Mouse (Mus musculus) mature B cell (primary cell): Measurements from ENCODE around the gene Krtap9-5.

Source experiments
- in situ Hi-C: fragments of 300-500 bp; cut with MboI; formaldehyde crosslinking; loops from 2 replicates; pipeline ENCODE4 v1.14.3; 2019

Krtap9-5 gene

GRCm38 (mm10) chr11:99948175-99948574 lies at the start of gene Krtap9-5:
Gene Krtap9-5 (plus strand): TSS chr11:99948475.
- in situ Hi-C loops, result no loop called here

- in situ Hi-C loops, result no loop called here
Measured at GRCm38 (mm10) chr11:99907620-99908019, 40.7 kb upstream of the Krtap9-5 start, which contains the start of gene Krtap31-1. Gene Krtap31-1 (plus strand): TSS chr11:99907920.

DNA sequence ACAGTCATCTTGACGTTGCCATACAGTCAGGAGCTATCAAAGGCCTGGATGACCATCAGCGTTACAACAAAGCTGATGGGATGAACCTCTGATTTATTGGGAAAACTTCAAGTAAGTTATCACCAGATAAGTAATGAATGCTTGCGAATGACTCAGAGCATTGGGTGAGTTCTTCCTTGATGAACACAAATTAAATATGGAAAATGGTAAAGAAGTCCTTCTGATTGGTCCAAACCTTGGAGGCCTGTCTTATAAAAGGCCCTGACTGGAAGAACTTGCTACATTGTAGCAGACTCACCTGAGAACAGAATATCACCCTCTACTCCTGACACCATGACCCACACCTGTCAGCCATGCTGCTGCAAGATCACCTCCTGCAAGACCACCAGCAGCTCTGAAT lies 33.8 kb upstream of the Krtap9-5 start, which contains the start of gene Gm11565:
Gene Gm11565, plus strand, starts transcription at position 301 of the 400 bp plus-strand sequence.
- in situ Hi-C loops, result no loop called here

- in situ Hi-C loops, result no loop called here
Measured at GRCm38 (mm10) chr11:99935991-99936390, 12.3 kb upstream of the Krtap9-5 start, which contains the start of gene Krtap31-2. Gene Krtap31-2 (plus strand): TSS chr11:99936291.

- in situ Hi-C loops, result no loop called here
Measured at GRCm38 (mm10) chr11:99937751-99938264, 10.5 kb upstream of the Krtap9-5 start.

- in situ Hi-C loops, result no loop called here
Measured at GRCm38 (mm10) chr11:99964213-99964612, 15.9 kb downstream of the Krtap9-5 start.

- in situ Hi-C loops, result no loop called here
Measured at GRCm38 (mm10) chr11:99965961-99966360, 17.7 kb downstream of the Krtap9-5 start.

DNA sequence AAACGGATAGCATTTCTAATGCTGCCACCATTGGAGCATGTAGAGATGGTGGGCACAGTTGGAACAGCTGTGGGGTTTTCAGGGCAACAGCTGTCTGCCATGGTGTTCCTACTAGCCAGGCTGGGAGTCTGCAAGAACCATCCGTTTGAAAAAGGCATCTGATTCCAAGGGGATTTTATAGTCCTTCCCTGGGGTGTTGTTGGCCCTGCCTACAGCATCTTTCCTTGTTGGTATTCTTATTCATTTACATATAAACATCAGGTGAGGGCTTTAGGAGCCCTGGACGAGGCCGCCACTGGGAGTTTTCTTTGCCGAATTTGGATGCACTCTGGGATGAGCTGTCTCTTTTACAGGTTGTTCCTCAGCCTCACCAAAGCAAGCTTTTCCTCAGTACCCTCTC lies 30.7 kb downstream of the Krtap9-5 start, which contains the start of gene Krtap29-1:
Gene Krtap29-1, minus strand, starts transcription at position 101 of the 400 bp plus-strand sequence.
- in situ Hi-C loops, result no loop called here

GRCm38 (mm10) chr11:99982731-99983130 lies 34.5 kb downstream of the Krtap9-5 start:
- in situ Hi-C loops, result no loop called here

- in situ Hi-C loops, result no loop called here
Measured at GRCm38 (mm10) chr11:99983442-99983841, 35.2 kb downstream of the Krtap9-5 start.

DNA sequence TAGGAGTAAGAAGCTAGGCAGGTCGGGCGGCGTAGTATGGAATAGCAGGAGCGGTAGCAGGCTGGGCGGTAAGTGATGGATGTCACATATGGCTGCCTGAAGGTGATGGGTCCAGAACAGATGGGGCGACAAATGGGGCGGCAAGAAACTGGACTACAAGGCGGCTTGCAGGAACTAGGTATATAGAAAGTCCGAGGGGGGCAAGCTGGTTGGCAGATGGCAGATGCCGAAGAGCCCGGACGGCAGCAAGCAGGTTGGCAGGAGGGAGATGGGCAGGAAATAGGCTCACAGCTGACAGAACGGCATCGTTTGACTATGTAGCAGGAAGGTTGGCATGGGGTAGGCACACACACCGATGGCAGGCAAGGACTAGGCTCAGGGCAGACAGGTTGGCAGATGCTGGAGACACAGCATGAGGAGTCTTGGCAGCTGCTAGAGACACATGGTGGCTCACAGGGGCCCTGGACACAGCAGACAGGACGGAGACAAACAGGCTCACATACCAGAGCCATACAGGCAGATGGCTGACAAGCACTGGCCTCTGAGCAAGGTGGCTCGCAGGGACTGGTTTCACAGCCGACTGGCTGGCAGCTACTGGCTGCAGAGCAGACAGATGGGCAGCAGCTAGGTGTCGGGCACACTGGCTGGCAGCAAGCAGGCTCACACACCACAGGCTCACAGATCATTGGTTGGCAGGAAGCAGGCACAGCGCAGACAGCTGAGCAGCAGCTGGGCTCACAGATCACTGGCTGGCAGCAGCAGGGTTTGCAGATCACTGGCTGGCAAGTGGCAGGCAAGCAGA lies 37.2 kb downstream of the Krtap9-5 start:
- in situ Hi-C loops, result no loop called here

DNA sequence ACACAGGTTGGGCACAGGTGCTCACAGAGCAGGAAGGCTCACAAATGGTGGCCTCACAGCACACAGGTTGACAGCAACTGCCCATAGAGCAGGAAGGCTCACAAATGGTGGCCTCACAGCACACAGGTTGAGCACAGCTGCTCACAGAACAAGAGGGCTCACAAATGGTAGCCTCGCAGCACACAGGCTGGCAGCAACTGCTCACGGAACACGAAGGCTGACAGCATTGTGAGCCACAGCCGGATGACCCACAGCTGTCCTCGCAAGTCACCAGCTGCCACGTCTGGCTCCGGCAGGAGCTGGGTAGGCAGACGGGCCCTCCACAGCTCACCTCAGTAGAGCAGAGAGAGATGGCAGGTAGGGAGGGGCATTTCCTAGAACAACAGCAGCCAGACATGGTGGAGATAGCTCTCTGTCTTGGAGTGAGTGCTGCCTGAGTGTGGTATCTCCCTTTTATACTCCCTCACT lies 37.9 kb downstream of the Krtap9-5 start, which contains the start of gene Krtap16-1:
Gene Krtap16-1, minus strand, starts transcription at position 418 of the 468 bp plus-strand sequence.
- in situ Hi-C loops, result no loop called here

DNA sequence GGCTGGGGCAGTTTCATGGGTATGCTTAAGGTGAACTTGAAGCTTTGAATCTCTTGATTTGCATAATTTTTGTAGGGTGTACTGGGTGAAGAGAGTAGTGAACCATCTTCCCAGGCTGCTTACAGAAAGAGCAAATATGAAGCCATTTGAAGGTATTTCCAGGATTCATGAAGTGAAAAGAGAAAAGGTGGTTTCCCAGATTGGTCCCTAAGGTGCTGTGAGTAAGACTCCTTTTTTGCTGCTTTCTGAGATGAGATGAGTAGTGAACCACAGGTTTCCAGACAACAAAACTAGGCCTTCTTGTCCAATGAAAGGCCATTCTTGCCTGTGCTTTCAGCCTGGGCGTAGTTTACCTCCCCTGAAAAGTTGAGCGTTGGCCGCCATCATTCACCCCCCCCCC lies 40.3 kb downstream of the Krtap9-5 start:
- in situ Hi-C loops, result no loop called here

GRCm38 (mm10) chr11:99989881-99990405 lies 41.7 kb downstream of the Krtap9-5 start:
- in situ Hi-C loops, result no loop called here

DNA sequence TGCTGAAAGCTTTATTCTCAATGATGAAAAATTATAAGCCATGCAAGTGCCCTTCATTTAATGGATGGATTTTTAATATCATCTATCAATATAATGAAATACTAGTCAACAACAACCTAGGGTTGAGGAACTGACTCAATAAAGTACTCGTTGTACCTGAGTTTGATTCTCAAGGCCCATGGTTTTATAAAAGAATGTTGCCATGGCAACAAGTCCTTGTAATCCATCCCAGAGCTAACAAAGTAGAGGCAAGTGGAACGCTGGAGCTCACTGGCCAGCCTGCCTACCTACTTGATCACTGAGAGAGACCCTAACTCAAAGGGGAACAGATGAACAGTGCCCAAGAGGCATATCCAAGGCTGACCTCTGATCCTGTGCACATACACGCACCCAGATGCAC lies 42.3 kb downstream of the Krtap9-5 start:
- in situ Hi-C loops, result no loop called here

DNA sequence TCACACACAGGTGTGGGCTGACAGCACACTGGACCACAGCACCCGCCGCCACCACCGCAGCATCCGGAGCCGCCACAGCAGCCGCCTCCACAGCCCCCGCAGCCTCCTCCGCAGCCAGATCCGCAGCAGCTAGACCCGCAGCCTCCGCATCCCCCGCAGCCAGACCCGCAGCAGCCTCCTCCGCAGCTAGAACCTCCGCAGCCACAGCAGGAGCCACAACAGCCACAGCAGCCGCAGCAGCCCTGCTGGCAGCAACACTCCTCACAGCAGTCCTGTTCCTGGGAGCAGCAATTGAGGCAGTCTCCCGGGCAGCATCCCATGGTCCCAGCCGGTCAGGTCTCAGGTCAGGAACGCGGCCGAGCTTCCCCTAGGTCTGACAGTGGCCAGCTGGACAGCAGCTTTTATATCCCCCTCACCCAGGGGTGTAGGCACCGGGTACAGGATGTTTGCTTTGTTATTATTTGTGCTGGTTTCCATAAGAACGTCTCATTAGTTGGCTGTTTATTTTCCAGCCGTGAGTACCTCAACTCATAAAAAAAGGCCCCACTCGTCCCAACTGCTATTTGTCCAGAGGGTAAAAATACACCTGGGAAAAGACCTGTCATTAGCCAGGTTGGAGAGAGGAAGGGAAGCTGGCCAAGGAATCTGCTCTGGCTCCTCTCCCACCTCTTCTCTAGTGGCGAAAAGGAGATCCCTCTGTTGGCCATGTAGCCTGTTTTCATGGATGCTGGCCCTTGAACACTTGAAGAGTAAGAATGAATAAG lies 45.5 kb downstream of the Krtap9-5 start, which contains the start of gene Krtap17-1:
Gene Krtap17-1, minus strand, starts transcription at position 375 of the 764 bp plus-strand sequence.
- in situ Hi-C loops, result no loop called here

- in situ Hi-C loops, result no loop called here
Measured at GRCm38 (mm10) chr11:99994384-99994661, 46.0 kb downstream of the Krtap9-5 start.

DNA sequence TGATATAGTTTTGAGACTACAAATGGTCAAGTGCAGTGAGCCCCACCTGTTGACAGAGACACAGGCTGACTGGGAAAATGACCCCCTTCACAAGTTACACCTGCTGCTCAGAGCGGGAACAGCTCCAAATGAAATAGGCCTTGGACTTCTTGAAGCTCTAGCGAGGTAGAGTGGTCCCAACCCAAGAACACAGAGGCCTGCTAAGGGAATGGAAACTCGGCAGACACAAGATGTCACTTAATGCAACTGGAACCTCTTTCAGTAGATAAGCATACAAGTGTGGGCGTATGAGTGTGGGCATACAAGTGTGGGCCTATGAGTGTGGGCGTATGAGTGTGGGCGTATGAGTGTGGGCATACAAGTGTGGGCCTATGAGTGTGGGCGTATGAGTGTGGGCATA lies 50.8 kb downstream of the Krtap9-5 start:
- in situ Hi-C loops, result no loop called here
